In genomic region chr15:99364921-99365320, GRCm38 (mm10) we compare ENCODE assay signal across 12 mouse cellular contexts. TPM values are rescaled to one million over a fixed set of nuclear protein-coding genes. Genes with fewer than 3 reads are reported as not detected.
A peak's percentile ranks its signal among the peaks of the same experiment; 100 is the strongest.
DNase-seq lines count a peak whose midpoint lies in the region; ATAC-seq and TF ChIP-seq lines count a peak whose summit lies in the region.
"Had no signal": no experiment of that assay in that cellular context is flagged by ENCODE, and none has a peak within 500 bp of the region (broad histone marks: within the 10 kb centered on the region; RNA-seq: fewer than 3 reads in every experiment).

No protein-coding gene starts in this region.

- peak overlapping the region; percentile 76 for H3K27ac ChIP-seq in kidney, embryonic 16.5 days (ENCODE audit: low read length)
- peak overlapping the region; percentile 93 for H3K27ac ChIP-seq in CH12.LX (ENCODE audit: insufficient read depth, low read depth)
- peak overlapping the region; percentile 75 for H3K27ac ChIP-seq in embryonic fibroblast, embryonic 13.5 days (ENCODE audit: insufficient read depth, low read length)
- H3K27ac ChIP-seq: hindbrain, postnatal 0 days had no signal

- no peaks in the 10 kb centered on the region for H3K27me3 ChIP-seq in kidney, embryonic 16.5 days (ENCODE audit: insufficient read depth, low read length)
- H3K27me3 ChIP-seq in CH12.LX (replicated peaks), result no peaks in the 10 kb centered on the region
- H3K27me3 ChIP-seq: limb, embryonic 15.5 days had no signal

- TF ChIP-seq CTCF in CH12.LX (conservative IDR thresholded peaks at IDR 0.05 in 1 of 2, IDR thresholded peaks at IDR 0.05 in 1 of 2; ENCODE audit: low read depth in 2 of 2, low read length in 2 of 2), result peak in 1 of 2 experiments; percentile 54; a peak in 2 of 4 replicates
- no peak for TF ChIP-seq CTCF in embryonic fibroblast, embryonic 13.5 days (IDR thresholded peaks at IDR 0.05; ENCODE audit: borderline replicate concordance, insufficient read depth, low read length)

- H3K79me2 ChIP-seq in CH12.LX (replicated peaks; ENCODE audit: control insufficient read depth, extremely low read depth, insufficient read depth, poor library complexity, severe bottlenecking), result peaks cover 65% of the 10 kb centered on the region

- no peak for ATAC-seq in kidney, embryonic 16.5 days (ENCODE audit: low FRiP score, low TSS enrichment)
- ATAC-seq: forebrain, embryonic 14.5 days; hindbrain, postnatal 0 days had no signal

- peak overlapping the region; percentile 6; the same call in 1 of the 2 replicates for H3K4me2 ChIP-seq in kidney, embryonic 16.5 days (replicated peaks; ENCODE audit: low read depth, low read length)
- peak overlapping the region; percentile 85 for H3K4me2 ChIP-seq in CH12.LX (ENCODE audit: insufficient read depth, low read depth, poor library complexity, severe bottlenecking)

- H3K36me3 ChIP-seq in kidney, embryonic 16.5 days (ENCODE audit: insufficient read depth, low read length), result no peaks in the 10 kb centered on the region
- peaks cover 0 to 8% of the 10 kb centered on the region in 2 experiments for H3K36me3 ChIP-seq in CH12.LX (replicated peaks in 1 of 2; ENCODE audit: control insufficient read depth in 1 of 2, insufficient read depth in 1 of 2, low read length in 1 of 2)
- H3K36me3 ChIP-seq: limb, embryonic 15.5 days had no signal

- peak; percentile 73 for TF ChIP-seq POLR2A in CH12.LX (IDR thresholded peaks at IDR 0.05; ENCODE audit: low read depth, low read length)
- TF ChIP-seq POLR2A in embryonic fibroblast, embryonic 13.5 days (IDR thresholded peaks at IDR 0.05; ENCODE audit: low read depth, low read length), result no peak

- peak; percentile 40 for TF ChIP-seq RAD21 in CH12.LX (IDR thresholded peaks at IDR 0.05; ENCODE audit: low read depth, low read length)

- H3K9ac ChIP-seq in kidney, embryonic 16.5 days (replicated peaks; ENCODE audit: low read length), result no peak overlapping the region
- peak overlapping the region; percentile 61 for H3K9ac ChIP-seq in CH12.LX (ENCODE audit: insufficient read depth, low read depth)
- H3K9ac ChIP-seq: limb, embryonic 15.5 days had no signal

- peaks cover 37% of the 10 kb centered on the region for H3K4me1 ChIP-seq in kidney, embryonic 16.5 days (ENCODE audit: insufficient read depth, low read length)
- H3K4me1 ChIP-seq in CH12.LX (ENCODE audit: control insufficient read depth in 1 of 2, insufficient read depth in 2 of 2), result peaks cover 8 to 69% of the 10 kb centered on the region in 2 experiments
- peaks cover 18% of the 10 kb centered on the region for H3K4me1 ChIP-seq in embryonic fibroblast, embryonic 13.5 days (ENCODE audit: control insufficient read depth, insufficient read depth, low read length)

- H3K9me3 ChIP-seq in kidney, embryonic 16.5 days (ENCODE audit: low read length), result no peaks in the 10 kb centered on the region
- no peaks in the 10 kb centered on the region for H3K9me3 ChIP-seq in CH12.LX (replicated peaks; ENCODE audit: low read length)
- H3K9me3 ChIP-seq: limb, embryonic 15.5 days had no signal

- no peak overlapping the region for H3K4me3 ChIP-seq in kidney, embryonic 16.5 days (ENCODE audit: low read length)
- H3K4me3 ChIP-seq in CH12.LX (replicated peaks in 1 of 3; ENCODE audit: low read depth in 2 of 3, low read length in 2 of 3, poor library complexity in 1 of 3), result peak overlapping the region; percentile 35 to 53 (median 52)
- H3K4me3 ChIP-seq in embryonic fibroblast, embryonic 13.5 days (ENCODE audit: insufficient read depth, low read length), result no peak overlapping the region
- H3K4me3 ChIP-seq: limb, embryonic 15.5 days had no signal

- DNase-seq in kidney, adult 9 months, result no peak
- peak; percentile 98 for DNase-seq in CH12.LX (ENCODE audit: extremely low read depth)
- peak; percentile 85 to 87 for DNase-seq in spleen, postnatal 36 days (ENCODE audit: low spot score in 2 of 2)
- DNase-seq in cerebellum, postnatal 4 days (ENCODE audit: low spot score in 2 of 2), result no peak
- DNase-seq in cerebellum, adult 8-10 months, result no peak
- no peak for DNase-seq in embryo, embryonic 11 days
- DNase-seq: cerebellum, adult 2 months had no signal

- whole genome bisulfite sequencing in kidney, embryonic 16.5 days, result 28% methylated on average over 8 of the region's 8 CpGs

- TF ChIP-seq EP300 in CH12.LX (IDR thresholded peaks at IDR 0.05; ENCODE audit: low read length), result peak; percentile 97

- dilution Hi-C loops in CH12.LX (cut with MboI; ENCODE audit: extremely low pct_ligation_motif_present, extremely low pct_unique_long_range_greater_than_20kb, low sequenced_read_pairs), result no loop called here

- in situ Hi-C loops in CH12.LX (cut with MboI; ENCODE audit: low pct_ligation_motif_present, low pct_unique_long_range_greater_than_20kb, low sequenced_read_pairs), result loop anchor here (5.0 kb wide), 1 partner anchor 33 kb away; no protein-coding TSS in a partner anchor

TF ChIP-seq in CH12.LX, 34 proteins besides CTCF, POLR2A, EP300 and RAD21:
- peak; percentile 50 for TF ChIP-seq SMC3 (IDR thresholded peaks at IDR 0.05; ENCODE audit: low read depth, low read length)
- TF ChIP-seq KAT2A (IDR thresholded peaks at IDR 0.05; ENCODE audit: insufficient replicate concordance, low read length), result no peak
- no peak for TF ChIP-seq PAX5 (IDR thresholded peaks at IDR 0.05; ENCODE audit: low read length)
- TF ChIP-seq TBP (conservative IDR thresholded peaks at IDR 0.05; ENCODE audit: low read depth, low read length), result peak; percentile 97
- TF ChIP-seq MYC (IDR thresholded peaks at IDR 0.05; ENCODE audit: low read depth, low read length), result peak; percentile 83; the same call in 1 of the 2 replicates
- peak; percentile 92 for TF ChIP-seq SIN3A (IDR thresholded peaks at IDR 0.05; ENCODE audit: low read length)
- TF ChIP-seq RCOR1 (conservative IDR thresholded peaks at IDR 0.05; ENCODE audit: low read depth, low read length), result peak; percentile 58; the same call in 1 of the 2 replicates
- no peak for TF ChIP-seq POLR2AphosphoS2 (IDR thresholded peaks at IDR 0.05; ENCODE audit: low read depth, low read length)
- peak; percentile 78 for TF ChIP-seq MAFK (IDR thresholded peaks at IDR 0.05; ENCODE audit: insufficient replicate concordance, low read length)
- peak; percentile 52; the same call in 1 of the 2 replicates for TF ChIP-seq JUND (conservative IDR thresholded peaks at IDR 0.05; ENCODE audit: low read depth, low read length)
- no peak; the same call in 1 of the 2 replicates for TF ChIP-seq JUN (IDR thresholded peaks at IDR 0.05; ENCODE audit: insufficient read depth, low read depth, low read length)
- no peak for TF ChIP-seq ZC3H11A (IDR thresholded peaks at IDR 0.05; ENCODE audit: low read depth, low read length)
- TF ChIP-seq BHLHE40 (IDR thresholded peaks at IDR 0.05; ENCODE audit: low read depth, low read length), result peak; percentile 86
- TF ChIP-seq NRF1 (IDR thresholded peaks at IDR 0.05; ENCODE audit: low read depth, low read length), result peak; percentile 20; the same call in 1 of the 2 replicates
- TF ChIP-seq MAX (IDR thresholded peaks at IDR 0.05; ENCODE audit: low read length), result peak; percentile 90
- peak; percentile 81 for TF ChIP-seq MXI1 (IDR thresholded peaks at IDR 0.05; ENCODE audit: low read depth, low read length)
- TF ChIP-seq CHD2 (IDR thresholded peaks at IDR 0.05; ENCODE audit: low read length), result peak; percentile 75; the same call in 1 of the 2 replicates
- no peak for TF ChIP-seq GABPA (IDR thresholded peaks at IDR 0.05; ENCODE audit: insufficient replicate concordance, low read depth, low read length)
- no peak for TF ChIP-seq E2F4 (IDR thresholded peaks at IDR 0.05; ENCODE audit: insufficient replicate concordance, low read depth, low read length)
- TF ChIP-seq MEF2A (IDR thresholded peaks at IDR 0.05; ENCODE audit: borderline replicate concordance, low read depth, low read length), result peak; percentile 92
- TF ChIP-seq HCFC1 (IDR thresholded peaks at IDR 0.05; ENCODE audit: low read depth, low read length), result peak; percentile 66
- peak; percentile 99 for TF ChIP-seq UBTF (IDR thresholded peaks at IDR 0.05; ENCODE audit: low read depth, low read length)
- TF ChIP-seq ETS1 (conservative IDR thresholded peaks at IDR 0.05; ENCODE audit: low read depth, low read length), result peak; percentile 92
- peak; percentile 83 for TF ChIP-seq MAZ (IDR thresholded peaks at IDR 0.05; ENCODE audit: low read depth, low read length)
- peak; percentile 31; the same call in 1 of the 2 replicates for TF ChIP-seq ZKSCAN1 (IDR thresholded peaks at IDR 0.05; ENCODE audit: borderline replicate concordance, low read depth, low read length)
- peak; percentile 68 for TF ChIP-seq ZMIZ1 (IDR thresholded peaks at IDR 0.05; ENCODE audit: low read depth, low read length)
- peak; percentile 98 for TF ChIP-seq IRF4 (IDR thresholded peaks at IDR 0.05; ENCODE audit: low read depth, low read length)
- no peak; the same call in 1 of the 2 replicates for TF ChIP-seq USF2 (conservative IDR thresholded peaks at IDR 0.05; ENCODE audit: low read depth, low read length)
- TF ChIP-seq ZNF384 (IDR thresholded peaks at IDR 0.05; ENCODE audit: low read depth, low read length), result peak; percentile 30; the same call in 1 of the 2 replicates
- TF ChIP-seq NELFE (IDR thresholded peaks at IDR 0.05; ENCODE audit: low read depth, low read length), result peak; percentile 55; the same call in 1 of the 2 replicates
- TF ChIP-seq ELF1 (IDR thresholded peaks at IDR 0.05; ENCODE audit: low read depth, low read length), result peak; percentile 70
- TF ChIP-seq TCF12 (IDR thresholded peaks at IDR 0.05; ENCODE audit: low read depth, low read length), result peak; percentile 96
- no peak for TF ChIP-seq CHD1 (IDR thresholded peaks at IDR 0.05; ENCODE audit: low read depth, low read length)

RNA-seq across cellular contexts. Expression of gene Fmnl3, which starts 5.4 kb away (rescaled TPM):
- 27.1 and 29.8 TPM in 2 replicates for polyA plus RNA-seq in kidney, embryonic 16.5 days (2015; fragmentation: Nextera tagmentation; extraction: Ambion mirVana)
- total RNA-seq in CH12.LX (2012; rRNA removed) (28.6 and 28.8 TPM in 2 replicates), CH12.LX (2014; rRNA removed) (23.5 and 24.2 TPM in 2 replicates)
- polyA plus RNA-seq in CH12.LX (2012; ENCODE audit: insufficient read length, low read depth), result 49.3 and 50.6 TPM in 2 replicates
- polyA plus RNA-seq in embryonic fibroblast, embryonic 13.5 days (2011; ENCODE audit: insufficient read length, low read depth, missing spikeins), result 49.5 and 51.2 TPM in 2 replicates

RNA-seq across cellular contexts. Expression of gene Tmbim6, which starts 27.8 kb away (rescaled TPM):
- 634 and 653 TPM in 2 replicates for polyA plus RNA-seq in kidney, embryonic 16.5 days (2015; fragmentation: Nextera tagmentation; extraction: Ambion mirVana)
- 223 and 268 TPM in 2 replicates for total RNA-seq in CH12.LX (2012; rRNA removed)
- 260 and 269 TPM in 2 replicates for total RNA-seq in CH12.LX (2014; rRNA removed)
- 313 and 329 TPM in 2 replicates for polyA plus RNA-seq in CH12.LX (2012; ENCODE audit: insufficient read length, low read depth)
- 419 and 479 TPM in 2 replicates for polyA plus RNA-seq in embryonic fibroblast, embryonic 13.5 days (2011; ENCODE audit: insufficient read length, low read depth, missing spikeins)

Comparison
In these comparisons a context has a peak if more than half of its experiments do, and no peak if none do; other contexts are left out.
1. H3K4me3 ChIP-seq: peak in CH12.LX (3 of 3); none in kidney, embryonic 16.5 days (single experiment) and embryonic fibroblast, embryonic 13.5 days (single experiment).
2. DNase-seq: peak in CH12.LX (single experiment) and spleen, postnatal 36 days (2 of 2); none in kidney, adult 9 months (single experiment), cerebellum, postnatal 4 days (0 of 2), cerebellum, adult 8-10 months (single experiment) and embryo, embryonic 11 days (single experiment).
3. Peak in every context shown above with its lines, with median percentiles within 50 percentile points of each other: H3K27ac ChIP-seq.